Mouse (Mus musculus) midbrain, embryonic 11.5 days (tissue): Measurements from ENCODE around the gene Akap11. TPM values are rescaled to one million over a fixed set of nuclear protein-coding genes. Genes with fewer than 3 reads are reported as not detected.

Source experiments
- ATAC-seq: fragments of 200-750 bp; cut with Nextera tagmentation; 2 replicates; pipeline ENCODE4 v1.8.0; 2017; ENCODE audit warnings: moderate TSS enrichment, moderate library complexity; ENCODE audit not compliant: low FRiP score
- DNase-seq: peaks from one replicate; pipeline ENCODE4 v3.0.0; 2015; ENCODE audit warnings: low spot score; ENCODE audit errors: missing footprints
- H3K27ac ChIP-seq: fragments of 300-500 bp; sonication (generic); 2 replicates; pipeline ENCODE4 v1.5.1; 2014; ENCODE audit warnings: low read depth, low read length
- H3K27me3 ChIP-seq: fragments of 300-500 bp; sonication (generic); 2 replicates; pipeline ENCODE4 v1.6.1; 2014; ENCODE audit warnings: mild to moderate bottlenecking, low read length, moderate library complexity, mixed read lengths; ENCODE audit not compliant: control insufficient read depth, insufficient read depth
- H3K36me3 ChIP-seq: fragments of 300-500 bp; sonication (generic); 2 replicates; pipeline ENCODE4 v1.6.1; 2014; ENCODE audit warnings: mild to moderate bottlenecking, low read length, moderate library complexity, mixed read lengths; ENCODE audit not compliant: control insufficient read depth, insufficient read depth
- H3K4me1 ChIP-seq: fragments of 300-500 bp; sonication (generic); 2 replicates; pipeline ENCODE4 v1.6.1; 2014; ENCODE audit warnings: low read length; ENCODE audit not compliant: control insufficient read depth, insufficient read depth
- H3K4me2 ChIP-seq: fragments of 300-500 bp; sonication (generic); 2 replicates; pipeline ENCODE4 v1.6.1; 2014; ENCODE audit warnings: mild to moderate bottlenecking, moderate library complexity
- H3K4me3 ChIP-seq: fragments of 300-500 bp; sonication (generic); 2 replicates; pipeline ENCODE4 v1.5.1; 2014; ENCODE audit warnings: low read depth, low read length
- H3K9ac ChIP-seq: fragments of 300-500 bp; sonication (generic); 2 replicates; pipeline ENCODE4 v1.6.1; 2014; ENCODE audit warnings: low read length
- H3K9me3 ChIP-seq: fragments of 300-500 bp; sonication (generic); 2 replicates; pipeline ENCODE4 v1.6.1; 2016; ENCODE audit warnings: low read length; ENCODE audit not compliant: control insufficient read depth
- WGBS: fragments of 180-500 bp; shearing (Covaris S2); extraction: QIAGEN DNeasy Blood & Tissue Kit; methylation state at CpG from one replicate; pipeline ENCODE4 v1.1.7; 2014; 5-methylcytosine and 5-hydroxymethylcytosine counted together
- polyA plus RNA-seq: library from polyadenylated mRNA; unstranded; fragments of >200 nt; fragmentation: Nextera tagmentation; extraction: Ambion mirVana; gene quantifications from 2 replicates; pipeline ENCODE4 v1.2.1, GENCODE M21; 2014

Gene Akap11
- polyA plus RNA-seq, 1 experiment from 2014 or later: 17.6 TPM

GRCm38 (mm10) chr14:78470714-78471113, 65.9 kb downstream of the Akap11 start:
- H3K4me3 ChIP-seq: no peak overlapping the region
- no peaks in the 10 kb centered on the region for H3K27me3 ChIP-seq
- H3K9ac ChIP-seq: no peak overlapping the region
- DNase-seq (no peak), ATAC-seq (no peak)
- H3K4me2 ChIP-seq: no peak overlapping the region
- H3K4me1 ChIP-seq: no peaks in the 10 kb centered on the region
- H3K9me3 ChIP-seq: no peaks in the 10 kb centered on the region
- 94% methylated on average over 4 of the region's 4 CpGs for WGBS
- H3K36me3 ChIP-seq: no peaks in the 10 kb centered on the region
- no peak overlapping the region for H3K27ac ChIP-seq

GRCm38 (mm10) chr14:78468991-78469390, 67.6 kb downstream of the Akap11 start:
- Histone ChIP-seq H3K9ac (no peak overlapping the region), H3K27ac (no peak overlapping the region), H3K4me3 (no peak overlapping the region), H3K4me2 (no peak overlapping the region), H3K9me3 (no peaks in the 10 kb centered on the region), H3K36me3 (no peaks in the 10 kb centered on the region), H3K27me3 (no peaks in the 10 kb centered on the region), H3K4me1 (no peaks in the 10 kb centered on the region)
- ATAC-seq: no peak
- DNase-seq: no peak
- WGBS: 78% methylated on average over 7 of the region's 7 CpGs

GRCm38 (mm10) chr14:78467994-78468393, 68.6 kb downstream of the Akap11 start:
- 89% methylated on average over 4 of the region's 4 CpGs for whole genome bisulfite sequencing
- H3K27ac ChIP-seq: no peak overlapping the region
- no peaks in the 10 kb centered on the region for H3K4me1 ChIP-seq
- H3K4me2 ChIP-seq: no peak overlapping the region
- H3K9ac ChIP-seq: no peak overlapping the region
- no peaks in the 10 kb centered on the region for H3K9me3 ChIP-seq
- DNase-seq (no peak), ATAC-seq (no peak)
- no peaks in the 10 kb centered on the region for H3K27me3 ChIP-seq
- no peak overlapping the region for H3K4me3 ChIP-seq
- no peaks in the 10 kb centered on the region for H3K36me3 ChIP-seq

DNA sequence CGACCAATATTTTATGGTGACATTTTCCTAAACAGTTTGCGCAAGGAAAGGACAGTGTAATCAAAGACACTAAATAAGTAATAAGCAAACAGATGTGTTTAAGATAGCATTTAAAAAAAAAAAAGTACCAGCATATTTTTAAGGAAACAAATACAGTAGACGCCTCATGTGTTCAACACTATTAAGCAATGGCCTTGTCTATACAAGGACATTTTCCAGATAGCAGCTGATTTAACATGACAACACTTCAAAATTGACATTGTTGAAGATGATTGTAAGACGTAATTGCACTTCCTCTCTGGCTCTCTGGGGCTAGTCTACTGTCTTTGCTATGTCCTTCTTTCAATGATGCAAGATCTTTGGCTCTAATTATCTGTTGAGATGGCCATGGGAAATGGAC, 72.3 kb downstream of the Akap11 start:
- Histone ChIP-seq H3K27ac (no peak overlapping the region), H3K4me1 (no peaks in the 10 kb centered on the region), H3K9me3 (no peaks in the 10 kb centered on the region), H3K4me3 (no peak overlapping the region), H3K4me2 (no peak overlapping the region), H3K36me3 (no peaks in the 10 kb centered on the region), H3K9ac (no peak overlapping the region), H3K27me3 (no peaks in the 10 kb centered on the region)
- 94% methylated on average over 4 of the region's 4 CpGs for WGBS
- ATAC-seq (no peak), DNase-seq (no peak)

- WGBS: 73% methylated on average over 5 of the region's 5 CpGs
- ATAC-seq (no peak), DNase-seq (no peak)
- Histone ChIP-seq H3K4me1 (no peaks in the 10 kb centered on the region), H3K36me3 (no peaks in the 10 kb centered on the region), H3K27ac (no peak overlapping the region), H3K9me3 (no peaks in the 10 kb centered on the region), H3K4me2 (no peak overlapping the region), H3K9ac (no peak overlapping the region), H3K27me3 (no peaks in the 10 kb centered on the region), H3K4me3 (no peak overlapping the region)
These were observed 77.5 kb downstream of the Akap11 start for GRCm38 (mm10) chr14:78459121-78459520.

DNA sequence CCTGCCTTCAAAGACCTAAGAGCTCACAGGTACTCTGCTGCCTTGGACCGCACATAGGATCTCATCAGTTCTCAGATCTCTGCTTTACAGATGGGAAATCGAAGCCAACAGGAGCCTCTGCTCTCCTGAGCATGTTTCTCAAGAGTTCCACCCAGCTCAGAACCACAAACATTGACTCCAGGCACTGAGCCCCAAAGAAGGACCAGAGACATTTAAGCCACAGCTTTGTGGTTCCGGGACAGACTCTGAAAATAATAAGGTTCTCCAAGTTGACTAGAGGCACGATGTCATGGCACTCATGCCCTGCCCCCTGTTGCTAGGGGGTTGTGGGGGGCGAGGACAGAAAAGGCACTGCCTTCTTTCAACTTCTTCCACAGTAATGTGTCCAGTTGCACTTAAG, 77.9 kb downstream of the Akap11 start:
- DNase-seq (no peak), ATAC-seq (no peak)
- no peak overlapping the region for H3K27ac ChIP-seq
- no peak overlapping the region for H3K4me3 ChIP-seq
- no peak overlapping the region for H3K9ac ChIP-seq
- no peaks in the 10 kb centered on the region for H3K27me3 ChIP-seq
- no peak overlapping the region for H3K4me2 ChIP-seq
- H3K4me1 ChIP-seq: no peaks in the 10 kb centered on the region
- H3K36me3 ChIP-seq: no peaks in the 10 kb centered on the region
- no peaks in the 10 kb centered on the region for H3K9me3 ChIP-seq
- 78% methylated on average over 5 of the region's 5 CpGs for WGBS

- 88% methylated on average over 5 of the region's 5 CpGs for WGBS
- H3K9ac ChIP-seq: no peak overlapping the region
- no peaks in the 10 kb centered on the region; the same call in 1 of the 2 replicates for H3K9me3 ChIP-seq
- H3K4me1 ChIP-seq: no peaks in the 10 kb centered on the region
- no peak for ATAC-seq
- H3K27me3 ChIP-seq: no peaks in the 10 kb centered on the region
- no peak overlapping the region for H3K27ac ChIP-seq
- no peak overlapping the region for H3K4me2 ChIP-seq
- no peak for DNase-seq
- H3K4me3 ChIP-seq: no peak overlapping the region
- H3K36me3 ChIP-seq: no peaks in the 10 kb centered on the region
These were observed 81.6 kb downstream of the Akap11 start for GRCm38 (mm10) chr14:78454970-78455369.

DNA sequence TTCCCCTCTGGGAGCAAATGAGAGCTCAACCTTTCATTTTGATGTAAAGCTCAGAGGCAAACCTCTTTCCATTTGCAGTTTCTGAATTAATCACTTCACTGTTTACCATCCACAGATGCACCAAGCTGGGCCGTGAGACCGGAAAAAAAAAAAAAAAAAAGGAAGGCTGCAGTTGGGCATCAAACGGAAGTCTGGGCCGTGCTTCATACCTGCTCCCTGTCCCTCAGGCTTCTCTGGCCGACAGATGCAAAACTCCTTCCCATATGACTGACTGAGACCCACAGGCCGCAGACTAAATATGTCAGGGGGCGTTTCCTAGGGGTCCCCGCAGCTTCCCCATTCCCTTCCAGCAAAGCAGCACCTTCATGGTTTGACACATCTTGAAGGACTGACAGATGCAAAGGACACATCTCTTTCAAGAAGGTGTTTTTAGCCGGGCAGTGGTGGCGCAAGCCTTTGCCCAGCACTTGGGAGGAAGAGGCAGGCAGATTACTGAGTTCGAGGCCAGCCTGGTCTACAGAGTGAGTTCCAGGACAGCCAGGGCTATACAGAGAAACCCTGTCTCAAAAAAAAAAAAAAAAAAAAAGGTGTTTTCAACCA, 87.7 kb downstream of the Akap11 start:
- no peaks in the 10 kb centered on the region; the same call in 1 of the 2 replicates for H3K9me3 ChIP-seq
- ATAC-seq: no peak
- H3K36me3 ChIP-seq: no peaks in the 10 kb centered on the region
- H3K4me1 ChIP-seq: no peaks in the 10 kb centered on the region
- H3K9ac ChIP-seq: no peak overlapping the region
- WGBS: 85% methylated on average over 11 of the region's 11 CpGs
- H3K27ac ChIP-seq: no peak overlapping the region
- H3K4me3 ChIP-seq: no peak overlapping the region
- H3K27me3 ChIP-seq: no peaks in the 10 kb centered on the region
- H3K4me2 ChIP-seq: no peak overlapping the region
- DNase-seq: no peak

DNA sequence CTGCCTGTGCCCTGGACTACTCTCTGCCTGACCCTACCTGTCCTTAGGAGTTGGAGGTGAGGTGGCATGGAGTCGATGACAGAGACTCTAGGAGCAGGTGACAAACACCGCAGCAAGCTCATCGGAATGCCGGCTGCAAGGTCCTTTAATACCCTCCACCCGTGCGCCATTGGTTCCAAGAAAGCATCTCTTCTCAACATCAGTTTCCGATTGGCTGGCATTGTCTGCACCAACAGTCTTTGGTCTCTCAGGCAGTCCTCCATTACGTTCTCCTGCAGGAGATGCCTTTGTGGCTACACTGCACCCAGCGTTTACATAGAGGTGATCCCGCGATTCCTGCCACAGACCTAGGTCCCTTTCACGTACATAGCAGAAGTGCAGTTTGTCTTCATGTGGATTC, 88.6 kb downstream of the Akap11 start:
- Histone ChIP-seq H3K4me3 (no peak overlapping the region), H3K27ac (no peak overlapping the region), H3K9me3 (no peaks in the 10 kb centered on the region; the same call in 1 of the 2 replicates), H3K4me1 (no peaks in the 10 kb centered on the region), H3K9ac (no peak overlapping the region), H3K27me3 (no peaks in the 10 kb centered on the region), H3K36me3 (no peaks in the 10 kb centered on the region), H3K4me2 (no peak overlapping the region)
- DNase-seq (no peak), ATAC-seq (no peak)
- whole genome bisulfite sequencing: 91% methylated on average over 12 of the region's 12 CpGs
